Mouse (Mus musculus): ENCODE data around the gene Gm17018.

GRCm38 (mm10) chr19:45529294-45529693, 31.1 kb upstream of the Gm17018 start:
- TF ChIP-seq CTCF (IDR thresholded peaks at IDR 0.05; ENCODE audit: low read depth, low read length) = no peak
- no peak for TF ChIP-seq POLR2A (IDR thresholded peaks at IDR 0.05; ENCODE audit: extremely low read depth, insufficient read depth, low read length)

Data from liver, adult 2 months (tissue).